Mouse (Mus musculus): ENCODE results near the gene Zfp94.
"Not testable (repeated sequence)": the region's sequence is repeated elsewhere in the genome, so short reads cannot be mapped to it uniquely, and the experiment has no call there.

Zfp94 gene

GRCm38 (mm10) chr7:24315726-24316566 is 520 bp downstream of the Zfp94 start:
- no peak for DNase-seq

- DNase-seq = peak; percentile 43
These were observed 15.6 kb downstream of the Zfp94 start, which contains the start of gene Zfp61 for GRCm38 (mm10) chr7:24300771-24301282. Zfp61 (minus strand) TSS chr7:24301232.

GRCm38 (mm10) chr7:24299823-24300481 is 16.5 kb downstream of the Zfp94 start:
- peak; percentile 8 for DNase-seq

- peak; percentile 78 for DNase-seq
These were observed 17.3 kb downstream of the Zfp94 start for GRCm38 (mm10) chr7:24298973-24299708.

GRCm38 (mm10) chr7:24298635-24298972 is 17.9 kb downstream of the Zfp94 start:
- DNase-seq = no peak

GRCm38 (mm10) chr7:24297361-24298095 is 18.9 kb downstream of the Zfp94 start:
- no peak for DNase-seq

GRCm38 (mm10) chr7:24296386-24296785 is 20.1 kb downstream of the Zfp94 start:
- no peak for DNase-seq

DNA sequence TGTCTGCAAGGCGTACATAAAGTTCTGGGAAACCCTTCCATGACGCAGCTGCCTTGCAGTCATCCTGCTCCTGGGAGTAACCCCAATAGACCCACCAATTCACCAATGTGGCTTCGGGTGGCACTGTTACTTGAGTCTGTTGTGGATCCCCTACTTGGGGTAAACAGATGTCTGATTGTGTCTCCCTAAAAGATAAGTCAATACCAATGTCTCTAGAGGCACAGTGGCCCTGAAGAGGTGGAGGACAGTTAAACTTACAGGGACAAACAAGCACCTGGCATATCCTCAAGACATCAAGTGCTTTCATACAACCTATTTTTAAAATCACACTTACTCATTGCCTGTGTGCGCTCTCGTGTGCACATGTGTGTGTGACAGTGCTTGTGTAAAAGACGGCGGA is 21.1 kb downstream of the Zfp94 start:
- DNase-seq = no peak

- DNase-seq = no peak
These were observed 21.7 kb downstream of the Zfp94 start for GRCm38 (mm10) chr7:24294763-24295162.

- DNase-seq = no peak
These were observed 23.2 kb downstream of the Zfp94 start for GRCm38 (mm10) chr7:24293061-24293851.

- no peak for DNase-seq
These were observed 24.9 kb downstream of the Zfp94 start for GRCm38 (mm10) chr7:24291387-24292090.

DNA sequence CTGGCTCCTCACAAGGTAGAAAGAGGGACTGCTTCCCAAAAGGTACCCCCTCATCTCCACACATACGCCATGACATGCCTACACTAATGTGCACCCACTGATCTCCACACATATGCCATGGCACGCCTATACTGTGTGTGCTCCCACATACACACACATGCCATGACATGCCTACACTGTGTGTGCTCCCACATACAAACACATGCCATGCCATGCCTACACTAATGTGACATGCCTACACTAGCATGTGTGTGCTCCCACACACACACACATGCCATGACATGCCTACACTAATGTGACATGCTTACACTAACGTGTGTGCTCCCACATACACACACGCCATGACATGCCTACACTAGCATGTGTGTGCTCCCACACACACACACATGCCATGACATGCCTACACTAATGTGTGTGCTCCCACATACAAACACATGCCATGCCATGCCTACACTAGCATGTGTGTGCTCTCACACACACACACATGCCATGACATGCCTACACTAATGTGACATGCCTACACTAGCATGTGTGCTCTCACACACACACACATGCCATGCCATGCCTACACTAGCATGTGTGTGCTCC is 26.3 kb downstream of the Zfp94 start:
- DNase-seq = no peak

DNA sequence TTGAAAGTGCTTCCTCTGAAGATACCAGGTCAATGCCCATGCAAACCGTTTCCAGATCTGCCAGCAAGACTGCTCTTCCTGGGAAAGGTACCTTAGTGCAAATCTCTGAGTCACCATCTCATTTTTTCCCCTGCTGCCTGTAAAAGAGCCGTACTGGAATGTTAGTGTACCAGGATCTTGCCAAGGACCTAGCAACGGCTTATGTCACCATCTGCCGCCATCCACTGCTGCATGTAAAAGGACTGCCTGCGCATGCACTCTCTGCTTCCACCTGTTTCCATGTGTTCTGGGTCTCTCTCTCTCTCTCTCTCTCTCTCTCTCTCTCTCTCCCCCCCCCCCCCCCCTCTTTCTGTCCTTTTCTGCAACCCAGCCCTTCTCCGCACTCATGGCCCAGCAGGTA is 28.0 kb downstream of the Zfp94 start:
- DNase-seq = no peak

DNA sequence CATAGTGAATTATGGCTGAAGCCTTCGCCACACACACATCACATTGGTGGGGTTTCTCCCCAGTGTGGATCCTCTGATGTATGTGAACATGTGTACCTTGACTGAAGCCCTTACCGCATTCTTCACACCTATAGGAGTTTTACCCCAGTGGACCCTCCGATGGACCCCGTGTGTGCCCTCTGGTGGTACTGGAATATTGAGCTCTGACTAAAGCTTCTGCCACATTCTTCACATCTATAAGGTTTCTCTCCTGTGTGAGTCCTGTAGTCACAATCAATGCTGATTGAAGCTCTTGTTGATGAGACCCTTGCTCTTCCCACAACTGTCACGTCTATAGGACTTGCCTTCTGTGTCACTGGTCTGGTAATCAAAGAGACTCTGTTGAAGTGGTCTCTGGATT is 28.8 kb downstream of the Zfp94 start:
- DNase-seq = no peak

- DNase-seq = no peak
These were observed 29.6 kb downstream of the Zfp94 start for GRCm38 (mm10) chr7:24286916-24287315.

DNA sequence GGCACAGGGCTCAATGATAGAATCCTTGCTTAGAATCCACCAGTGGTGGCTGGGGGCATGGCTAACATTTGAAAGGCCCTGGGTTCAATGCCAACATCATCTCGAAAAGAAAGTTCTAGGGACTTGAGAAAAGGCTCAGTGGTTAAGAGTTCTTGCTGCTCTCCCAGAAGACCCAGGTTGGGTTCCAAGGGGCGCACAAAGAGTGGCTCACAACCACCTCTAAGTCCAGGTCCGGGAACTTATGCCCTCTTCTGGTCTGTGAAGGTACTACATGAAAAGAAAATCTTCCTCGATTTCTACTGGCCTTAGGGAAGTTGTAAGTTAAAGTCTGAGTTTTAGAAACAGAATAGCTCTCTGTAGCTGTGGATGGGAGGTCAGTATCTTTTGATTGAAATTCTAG is 30.4 kb downstream of the Zfp94 start:
- no peak for DNase-seq

GRCm38 (mm10) chr7:24280858-24281145 is 35.7 kb downstream of the Zfp94 start:
- DNase-seq = no peak

GRCm38 (mm10) chr7:24280031-24280857 is 36.2 kb downstream of the Zfp94 start:
- no peak for DNase-seq

GRCm38 (mm10) chr7:24278771-24279170 is 37.7 kb downstream of the Zfp94 start:
- DNase-seq = not testable (repeated sequence)

- DNase-seq = no peak
These were observed 42.0 kb downstream of the Zfp94 start for GRCm38 (mm10) chr7:24274456-24274855.
